Mouse (Mus musculus) ovary, adult 18-20 months (tissue): Measurements from ENCODE around the gene Kif26a.

Source experiments
- DNase-seq: peaks from one replicate; pipeline ENCODE4 v3.0.0; 2022; ENCODE audit warnings: low spot score, mixed read lengths

Gene Kif26a

DNA sequence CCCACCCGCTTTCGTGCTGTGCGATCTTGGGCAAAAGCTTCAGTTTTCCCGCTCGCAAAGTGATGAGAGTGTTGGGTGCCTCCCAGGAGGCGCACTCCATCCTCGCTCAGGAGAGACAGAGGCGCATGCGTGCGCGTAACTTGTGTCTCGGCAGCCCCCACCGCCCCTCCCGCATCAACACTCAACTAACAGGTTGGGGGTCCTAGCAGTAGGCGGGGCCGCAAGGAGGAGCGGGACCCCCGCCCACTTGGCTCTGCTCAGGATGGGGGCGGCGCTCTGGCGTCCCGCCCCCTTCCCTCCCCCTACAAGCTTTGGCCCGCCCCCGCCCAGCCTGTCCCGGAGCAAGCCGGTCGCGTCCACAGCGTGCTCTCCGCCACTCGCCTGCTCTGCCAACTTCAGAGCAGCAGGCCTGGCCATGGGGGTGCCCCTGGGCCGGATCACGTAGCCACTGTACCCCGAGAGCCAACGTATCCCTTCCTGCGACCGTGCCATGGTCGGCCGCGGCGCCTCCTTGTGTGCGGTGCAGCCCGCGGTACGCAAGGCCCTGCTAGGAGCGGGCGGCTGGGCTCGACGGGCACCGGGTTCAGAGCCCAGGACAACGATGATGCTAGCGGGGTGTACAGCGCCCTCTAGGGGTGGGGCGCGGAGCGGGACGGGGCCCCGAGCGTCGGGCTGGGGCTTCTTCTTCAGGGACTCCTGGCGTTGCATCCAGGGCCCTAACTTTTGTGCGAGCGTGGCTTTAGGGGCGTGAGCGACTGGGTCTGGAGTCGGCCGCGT is at the start of gene Kif26a:
Gene Kif26a, plus strand, starts transcription at position 334 of the 777 bp plus-strand sequence.
- DNase-seq, result no peak

DNA sequence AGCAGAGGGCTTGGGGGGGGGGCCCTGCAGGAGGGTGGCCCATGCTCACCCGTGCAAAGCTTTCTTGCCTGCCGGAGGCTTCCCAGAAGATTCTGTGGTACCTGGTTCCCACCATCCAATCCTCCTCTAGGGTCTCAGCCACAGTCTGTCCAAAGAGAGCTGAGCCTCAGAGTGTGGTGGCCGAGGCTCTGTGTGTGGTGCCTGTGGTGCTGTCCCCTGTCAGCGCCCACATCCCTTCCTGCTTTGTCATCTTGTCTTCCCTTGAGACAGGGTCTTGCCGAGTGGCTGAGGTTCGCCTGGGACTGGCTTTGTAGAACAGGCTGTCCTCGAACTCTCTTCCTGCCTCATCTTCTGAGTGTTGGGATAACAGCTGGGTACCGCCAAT is 49.3 kb upstream of the Kif26a start:
- no peak for DNase-seq

DNA sequence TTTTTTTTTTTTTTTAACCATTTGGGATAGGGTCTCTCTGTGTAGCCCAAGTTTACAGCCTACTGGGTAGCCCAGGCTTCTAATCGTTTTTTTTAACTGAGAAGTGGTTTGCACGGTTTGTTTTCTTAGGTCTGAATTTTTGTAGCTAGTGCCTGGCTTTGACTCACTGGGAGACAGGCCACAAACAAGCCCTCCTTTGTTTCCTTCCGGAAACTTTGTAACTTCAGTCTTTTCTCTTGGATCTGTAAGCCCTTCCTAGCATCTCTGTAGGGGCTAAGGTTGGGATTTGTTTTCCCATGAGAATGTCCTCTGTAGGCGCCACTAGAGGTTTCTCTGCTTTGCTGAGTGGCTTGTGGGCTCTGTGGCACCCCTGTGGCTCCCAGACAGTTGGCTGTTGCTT is 45.9 kb upstream of the Kif26a start:
- DNase-seq, result no peak

DNA sequence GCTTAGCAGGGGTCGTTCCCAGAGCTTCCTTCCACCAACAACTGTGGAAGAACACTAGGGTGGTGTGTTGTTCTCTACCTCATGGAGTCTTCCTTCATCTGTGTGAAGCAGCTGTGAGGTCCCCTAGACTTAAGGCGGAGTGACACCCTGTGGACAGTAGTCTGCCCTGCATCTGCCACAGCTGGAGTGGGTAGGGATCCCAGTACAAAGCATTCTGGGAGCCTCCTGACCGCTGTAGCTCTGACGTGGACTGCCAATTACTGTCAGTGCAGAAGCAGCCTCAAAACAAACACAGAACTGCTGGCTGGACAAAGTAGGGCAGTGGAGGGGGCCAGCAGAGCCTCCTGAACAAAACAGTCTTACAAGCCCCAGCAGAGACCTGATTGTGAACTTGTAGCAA is 45.0 kb upstream of the Kif26a start:
- DNase-seq, result no peak

DNA sequence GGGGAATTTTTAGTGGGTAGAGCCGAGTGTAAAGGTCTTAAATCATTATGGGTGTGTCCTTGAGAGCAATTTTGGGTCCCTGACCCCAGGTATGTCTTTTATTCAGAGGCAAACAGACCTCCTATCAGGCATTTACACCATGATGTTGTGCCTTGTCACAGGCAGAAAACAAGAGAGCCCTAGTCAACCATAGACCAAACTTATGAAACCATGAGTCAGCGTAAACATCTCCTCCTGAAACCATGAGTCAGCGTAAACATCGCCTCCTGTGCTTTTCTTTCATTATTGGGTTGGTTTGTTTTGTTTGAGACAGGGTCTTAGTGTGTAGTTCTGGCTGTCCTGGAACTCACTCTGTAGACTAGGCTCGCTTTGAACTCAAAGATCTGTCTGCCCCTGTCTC is 42.8 kb upstream of the Kif26a start:
- no peak for DNase-seq

DNA sequence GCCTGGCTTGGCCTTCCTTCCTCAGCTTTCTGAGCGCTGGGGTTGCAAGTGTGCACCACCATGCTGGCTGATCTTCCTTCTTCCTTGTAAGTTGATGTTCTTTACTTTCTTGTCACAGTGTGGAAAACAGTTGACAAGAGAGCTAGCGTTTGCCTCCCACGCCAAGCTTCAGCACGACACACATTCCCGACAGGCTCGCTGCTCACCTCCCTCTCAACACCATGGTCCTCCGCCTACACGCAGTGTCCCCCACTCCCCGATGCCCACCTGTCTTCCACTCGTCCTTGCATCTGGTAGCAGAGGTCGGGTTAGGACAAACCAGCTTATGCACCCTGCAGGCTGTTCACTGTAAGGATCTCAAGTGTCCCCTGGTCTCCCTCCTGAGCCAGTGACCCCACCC is 41.1 kb upstream of the Kif26a start:
- DNase-seq, result no peak

DNA sequence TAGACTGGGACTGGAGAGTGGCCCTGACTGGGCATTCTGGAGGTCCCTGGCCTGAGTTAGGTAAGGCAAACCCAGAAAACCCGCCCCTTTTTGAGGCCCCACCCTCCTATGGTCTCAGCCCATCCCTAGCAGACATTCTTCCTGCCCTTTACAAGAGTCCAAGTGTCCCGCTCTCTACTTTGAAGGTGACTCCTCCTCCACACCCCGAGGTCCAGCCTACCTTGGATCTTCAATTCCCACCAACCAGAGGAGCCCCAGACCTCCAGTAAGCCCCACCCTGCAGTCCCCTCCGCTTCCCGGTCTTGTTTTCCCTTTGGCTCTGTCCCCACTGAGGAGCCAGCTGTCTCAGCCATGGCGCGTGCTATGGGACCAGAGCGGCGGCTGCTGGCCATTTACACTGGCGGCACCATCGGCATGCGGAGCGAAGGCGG is 39.5 kb upstream of the Kif26a start, which contains the start of gene Aspg:
Gene Aspg, plus strand, starts transcription at position 139 of the 431 bp plus-strand sequence.
- no peak for DNase-seq

DNA sequence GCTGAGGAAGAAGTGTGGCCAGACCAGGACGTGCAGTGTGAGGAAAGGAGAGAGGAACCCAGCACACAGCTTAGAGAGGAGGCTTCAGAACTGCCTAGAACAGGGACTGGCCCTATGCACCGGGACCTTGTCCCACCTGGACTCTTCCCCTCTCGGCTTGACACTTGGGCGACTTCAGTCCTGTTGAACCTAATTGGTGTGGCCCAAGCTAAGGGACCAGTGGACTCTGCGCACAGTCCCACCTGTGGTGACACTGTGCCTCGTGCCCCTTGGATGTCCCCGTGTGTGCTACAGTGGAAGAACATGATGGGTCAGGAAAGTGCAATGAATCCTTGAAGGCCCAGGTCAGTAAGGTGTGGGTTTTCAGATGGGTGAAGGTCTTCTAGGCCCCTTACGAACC is 38.3 kb upstream of the Kif26a start:
- DNase-seq, result no peak

DNA sequence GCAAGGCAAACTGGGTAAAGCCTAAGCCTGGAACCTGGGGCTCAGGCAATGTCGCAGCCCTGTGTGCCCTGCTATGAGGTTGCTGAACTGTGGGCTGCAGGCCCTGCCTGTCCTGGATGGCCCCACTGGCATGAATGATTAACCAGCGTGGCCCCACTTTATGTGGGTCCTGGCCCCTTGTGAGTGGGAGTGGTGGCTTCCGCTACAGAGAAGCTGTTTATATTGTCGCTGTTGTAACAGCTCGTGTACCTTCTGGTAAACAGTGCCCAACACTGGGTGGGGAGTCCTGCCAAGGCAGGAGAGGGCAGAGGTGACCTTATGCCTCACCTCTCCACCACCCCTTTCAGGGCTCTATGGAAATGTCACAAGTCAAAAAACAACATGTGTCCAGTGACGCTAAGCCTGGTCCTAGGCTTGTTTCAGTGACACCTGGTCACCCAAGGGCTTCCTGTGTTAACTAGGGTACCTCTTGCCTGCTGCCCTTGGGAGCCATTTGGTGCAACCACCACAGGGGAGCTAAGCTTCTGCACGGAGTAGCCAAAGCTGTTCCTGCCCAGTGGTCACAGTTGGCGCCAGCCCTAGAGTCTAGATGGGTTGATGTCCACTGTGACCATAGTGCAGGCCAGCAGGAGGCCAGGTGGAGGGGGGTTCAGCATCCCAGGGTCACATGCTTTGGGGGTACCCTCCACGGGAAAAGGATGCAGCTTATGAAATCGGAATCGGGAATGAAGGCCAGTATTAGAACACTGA is 37.1 kb upstream of the Kif26a start:
- no peak for DNase-seq

DNA sequence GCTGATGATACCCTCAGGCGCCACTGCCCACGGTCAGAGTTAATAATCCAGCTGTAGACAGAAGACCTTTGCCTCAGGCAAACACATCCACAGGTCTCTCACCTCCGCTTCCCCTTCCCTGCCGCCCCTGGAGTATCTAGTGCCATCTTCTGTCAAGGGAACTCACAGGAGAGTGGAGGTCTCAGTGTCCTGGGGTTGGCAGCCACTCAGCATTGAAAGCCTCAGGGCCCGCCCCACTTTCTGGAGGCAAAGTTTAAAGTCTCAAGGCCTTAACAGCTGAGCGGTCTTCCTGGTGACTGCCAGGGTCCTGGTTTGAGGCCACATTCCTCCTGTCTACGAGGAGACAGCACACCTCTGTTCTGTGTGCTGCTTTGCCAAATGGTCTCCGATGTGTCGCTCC is 36.3 kb upstream of the Kif26a start:
- no peak for DNase-seq

DNA sequence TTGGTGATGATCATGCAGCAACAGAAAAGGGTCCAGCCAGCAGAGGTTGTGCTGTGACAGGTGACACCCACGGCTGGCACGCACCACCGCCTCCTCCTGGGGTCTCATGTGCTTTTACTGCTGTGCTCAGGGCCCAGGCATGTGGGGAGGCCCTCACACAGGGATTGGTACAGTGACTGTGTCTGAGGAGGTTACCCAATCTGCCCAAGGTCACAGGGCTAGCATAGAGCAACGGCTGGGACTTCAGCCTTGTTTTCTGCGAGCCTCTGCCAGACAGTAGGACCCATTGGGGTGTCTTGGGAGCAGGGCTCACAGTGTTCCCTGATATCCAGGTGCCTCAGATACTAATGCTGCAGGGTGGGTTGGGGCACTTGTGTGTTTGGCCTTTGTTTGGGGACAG is 34.7 kb upstream of the Kif26a start:
- no peak for DNase-seq

DNA sequence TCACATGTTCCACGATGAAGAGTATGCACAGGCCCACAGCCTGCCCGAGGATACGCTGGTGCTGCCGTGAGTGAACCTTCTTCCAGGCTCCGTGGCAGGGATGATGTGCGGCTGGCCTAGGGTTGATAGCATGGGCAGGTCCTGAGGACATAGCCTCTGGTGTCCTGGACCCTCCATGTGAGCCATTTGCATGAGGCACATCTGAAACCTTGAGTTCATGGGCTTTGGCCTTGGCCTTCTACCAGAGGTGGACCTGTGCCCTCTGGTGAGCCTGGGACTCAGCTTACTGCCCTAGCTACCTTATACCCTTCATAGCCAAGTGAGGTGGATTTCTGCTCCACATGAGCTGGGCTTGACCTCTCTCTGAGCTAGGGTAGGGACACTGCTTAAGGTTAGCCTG is 33.8 kb upstream of the Kif26a start:
- DNase-seq, result no peak

DNA sequence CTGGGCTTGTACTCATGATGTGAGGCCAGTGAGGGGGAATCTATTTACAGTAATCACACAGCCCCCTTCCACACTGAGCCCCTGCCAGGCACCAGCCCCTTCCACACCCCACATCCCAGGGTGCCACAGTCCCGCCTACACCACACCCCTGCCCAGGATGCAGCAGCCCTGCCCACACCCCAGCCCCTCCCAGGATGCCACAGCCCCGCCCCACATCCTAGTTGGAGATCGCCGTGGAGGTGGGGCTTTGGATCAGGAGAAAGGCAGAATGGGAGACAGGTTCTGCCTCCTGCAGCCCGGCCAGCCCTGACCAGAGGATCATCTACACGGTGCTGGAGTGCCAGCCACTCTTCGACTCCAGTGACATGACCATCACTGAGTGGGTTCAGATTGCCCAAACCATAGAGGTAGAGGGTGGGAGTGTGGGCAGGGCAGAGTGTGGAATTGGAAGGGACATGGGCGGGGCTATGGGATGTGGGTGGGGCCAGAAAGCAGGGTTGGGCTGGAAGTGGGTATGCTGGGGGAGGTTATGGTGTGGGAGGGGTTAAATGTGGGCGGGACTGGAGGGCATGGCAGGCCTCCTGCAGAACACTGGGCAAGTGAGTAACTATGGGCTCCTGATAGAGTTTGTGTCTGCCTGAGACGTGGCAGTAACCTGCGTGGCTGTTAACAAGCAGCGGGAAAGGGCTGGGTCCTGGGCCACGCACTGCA is 33.2 kb upstream of the Kif26a start:
- DNase-seq, result no peak

DNA sequence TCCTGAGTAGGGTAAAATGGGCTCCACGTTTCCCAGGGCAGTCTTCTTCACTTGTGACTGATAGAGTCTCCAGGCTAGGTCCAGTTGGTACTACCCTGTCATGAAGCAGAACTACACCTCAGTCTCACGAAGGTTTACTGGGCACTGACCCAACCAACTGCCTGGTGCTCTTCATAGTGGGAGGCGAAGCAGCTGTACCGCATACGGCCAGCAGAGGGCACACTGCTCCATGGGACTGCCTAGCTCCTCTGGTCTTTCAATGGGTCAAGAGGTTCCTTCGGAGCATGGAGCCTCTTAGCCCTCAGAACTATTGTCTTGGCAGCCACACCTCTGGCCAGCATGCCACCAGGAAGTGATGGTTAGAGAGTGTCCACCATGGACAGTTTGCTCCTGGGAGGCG is 32.3 kb upstream of the Kif26a start:
- DNase-seq, result peak; percentile 57

DNA sequence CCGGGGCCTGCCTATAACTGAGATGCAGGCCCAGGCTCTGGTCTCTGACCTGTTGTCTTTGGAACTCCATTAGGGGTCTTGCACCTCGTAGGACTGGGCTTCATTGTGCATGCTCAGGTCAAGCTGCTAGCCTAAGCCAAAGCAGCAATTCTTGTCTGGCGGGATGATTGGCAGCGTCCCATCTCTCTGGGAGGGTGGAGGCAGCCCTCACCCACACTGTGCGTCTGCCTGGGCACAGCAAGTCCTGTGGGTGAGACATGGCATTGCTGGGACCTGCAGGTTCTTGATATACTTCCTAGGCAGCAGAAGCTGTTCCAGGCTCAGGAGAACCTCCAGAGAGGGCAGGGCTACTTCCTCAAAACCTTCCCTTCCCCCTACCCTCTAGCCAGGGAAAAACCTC is 29.0 kb upstream of the Kif26a start:
- no peak for DNase-seq

DNA sequence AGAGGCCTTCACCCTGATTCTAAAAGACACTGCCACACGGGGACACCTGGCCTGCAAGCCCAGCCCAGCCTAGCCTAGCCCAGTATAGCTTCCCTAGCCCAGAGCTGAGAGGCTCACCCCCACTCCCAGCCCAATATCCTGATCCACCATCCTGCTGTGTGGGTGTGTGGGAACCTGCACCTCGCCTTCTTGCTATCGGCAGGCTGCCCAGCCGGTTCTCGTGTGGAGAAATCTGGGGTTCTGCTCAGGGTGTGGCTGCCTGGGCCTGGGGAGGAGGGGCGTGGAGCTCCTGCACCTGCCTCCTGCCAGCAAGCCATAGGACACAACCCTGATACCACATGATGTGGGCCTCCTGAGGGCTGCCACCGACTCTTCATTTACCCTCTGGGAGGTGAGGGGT is 28.4 kb upstream of the Kif26a start:
- no peak for DNase-seq

DNA sequence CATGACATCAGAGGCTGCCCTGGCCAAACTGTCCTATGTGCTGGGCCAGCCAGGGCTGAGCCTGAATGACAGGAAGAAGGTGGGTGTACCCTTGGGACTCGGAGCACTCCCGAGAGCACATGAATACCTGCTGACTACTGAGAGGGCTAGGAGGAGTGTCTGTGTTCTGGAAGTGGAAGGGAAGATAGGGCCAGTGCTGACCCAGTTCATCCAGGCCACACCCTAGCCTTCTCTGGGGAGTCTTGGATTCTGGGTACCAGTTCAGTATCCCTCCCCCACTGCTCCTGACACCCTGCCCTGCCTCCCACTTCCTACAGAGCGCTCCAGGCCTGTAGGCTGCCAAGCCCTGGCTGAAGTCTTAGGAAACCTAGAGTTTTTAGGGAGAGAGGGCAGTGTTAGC is 24.8 kb upstream of the Kif26a start:
- DNase-seq, result no peak

DNA sequence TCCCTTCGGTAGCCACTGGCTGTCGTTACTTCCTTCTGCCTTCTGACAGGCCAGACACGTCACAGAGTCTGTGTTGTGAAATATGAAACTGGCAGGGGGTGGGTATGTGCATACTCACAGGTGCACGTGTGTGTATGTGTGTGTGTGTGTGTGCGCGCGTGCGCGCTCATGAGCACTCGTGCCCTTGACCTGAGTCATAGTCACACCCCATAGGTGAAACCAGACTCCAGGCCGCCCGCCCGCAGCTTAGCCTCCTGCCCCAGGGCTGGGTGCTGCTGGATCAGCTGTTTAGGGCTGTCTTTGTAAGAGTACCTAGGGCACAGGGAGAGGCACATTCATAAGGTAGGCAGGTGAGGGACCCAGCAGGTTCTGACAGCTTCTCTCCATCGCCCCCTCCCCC is 20.1 kb upstream of the Kif26a start:
- DNase-seq, result no peak

DNA sequence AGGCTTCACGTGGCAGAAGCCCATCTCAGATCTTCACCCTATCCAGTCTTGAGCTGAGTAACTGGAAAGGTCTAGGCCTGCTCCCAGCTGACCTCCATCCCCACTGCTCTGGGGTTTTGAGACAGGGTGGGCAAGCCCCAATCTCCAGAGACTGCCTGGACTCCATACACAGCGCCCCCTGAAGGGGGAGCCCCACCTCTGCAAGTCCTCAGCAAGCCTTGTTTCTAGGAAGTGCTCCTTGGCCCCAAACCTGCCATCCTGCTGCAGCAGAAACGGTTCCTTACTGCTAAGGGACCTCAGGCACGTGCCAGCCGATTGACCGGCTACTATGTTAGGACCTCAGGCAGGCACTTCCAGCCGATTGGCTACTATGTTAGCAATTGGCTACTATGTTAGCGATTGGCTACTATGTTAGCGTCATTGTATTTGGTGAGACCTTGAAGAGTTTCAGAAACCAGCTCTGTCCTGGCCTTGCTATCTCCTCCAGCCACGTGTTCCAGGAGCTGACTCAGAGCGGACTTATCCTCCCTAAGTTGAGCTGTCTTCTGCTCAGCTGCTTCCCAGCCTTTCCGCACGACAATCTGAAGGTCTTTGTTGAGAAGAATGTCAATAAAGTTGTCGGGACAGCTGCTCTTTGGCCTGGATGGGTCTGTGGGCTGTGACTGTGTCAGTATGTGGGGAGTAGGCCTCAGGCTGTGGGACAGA is 18.9 kb upstream of the Kif26a start:
- DNase-seq, result peak; percentile 57

DNA sequence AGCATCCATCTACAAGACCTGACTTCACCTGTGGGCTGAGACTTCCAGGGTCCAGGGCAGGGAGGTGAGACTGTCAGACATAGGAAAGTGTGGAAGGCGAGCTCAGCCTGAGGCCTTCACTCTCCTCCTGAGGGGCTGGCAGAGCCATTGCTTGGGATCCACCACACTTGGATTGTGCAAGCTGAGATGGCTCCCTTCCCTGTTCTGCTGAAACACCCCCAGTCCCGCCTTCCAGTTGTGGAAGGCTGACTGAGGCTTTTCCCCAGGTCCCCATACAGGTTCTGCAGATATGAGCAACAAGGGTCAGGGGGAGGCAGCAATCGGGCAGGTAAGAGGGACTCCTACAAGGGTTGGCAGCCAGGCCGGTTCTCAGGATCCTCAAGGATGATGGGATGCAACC is 17.5 kb upstream of the Kif26a start:
- no peak for DNase-seq

DNA sequence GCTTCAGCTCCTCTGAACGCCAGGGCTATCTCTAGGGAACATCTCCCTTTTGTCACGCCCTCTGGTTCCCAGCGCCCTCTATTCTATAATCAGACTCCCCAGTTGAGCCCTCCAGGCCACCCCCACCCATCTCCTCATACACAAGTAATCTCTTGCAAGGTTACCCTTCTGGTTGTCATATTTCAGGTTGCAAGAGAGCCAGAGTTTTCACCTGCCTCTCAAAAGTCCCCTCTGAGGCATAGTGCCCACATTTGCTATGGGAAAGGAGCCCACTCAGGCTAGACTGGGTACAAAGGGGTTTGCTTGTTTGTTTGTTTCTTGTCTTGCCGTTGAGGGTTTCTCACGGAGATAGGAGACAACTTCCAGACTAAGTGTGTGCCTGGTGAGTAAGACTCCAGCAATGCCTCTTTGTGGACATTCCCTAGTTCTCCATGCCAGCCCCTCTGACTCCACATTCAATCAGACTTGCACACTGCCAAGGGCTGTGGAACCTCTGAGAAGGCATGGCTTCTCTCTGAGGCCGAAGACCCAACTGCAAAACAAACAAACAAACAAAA is 16.6 kb upstream of the Kif26a start:
- no peak for DNase-seq
